Mouse (Mus musculus) limb, embryonic 11.5 days (tissue): ENCODE measurements around the gene Adamts20. TPM values are rescaled to one million over a fixed set of nuclear protein-coding genes. Genes with fewer than 3 reads are reported as not detected.

Experiments
- ATAC-seq: fragments of 200-750 bp; cut with Nextera tagmentation; 2 replicates; pipeline ENCODE4 v1.8.0; 2017; ENCODE audit warnings: low read depth; ENCODE audit not compliant: insufficient number of reproducible peaks, low FRiP score, low TSS enrichment
- DNase-seq: peaks from one replicate; pipeline ENCODE4 v3.0.0-alpha.2; 2015; ENCODE audit warnings: low spot score
- H3K27ac ChIP-seq: fragments of 300-500 bp; sonication (generic); replicated peaks from 2 replicates; pipeline ENCODE4 v1.5.1; 2014; ENCODE audit warnings: low read depth, mild to moderate bottlenecking, low read length
- H3K27me3 ChIP-seq: fragments of 300-500 bp; sonication (generic); 2 replicates; pipeline ENCODE4 v1.6.1; 2014; ENCODE audit warnings: mild to moderate bottlenecking, low read length, mixed read lengths; ENCODE audit not compliant: control insufficient read depth, insufficient read depth
- H3K36me3 ChIP-seq: fragments of 300-500 bp; sonication (generic); 2 replicates; pipeline ENCODE4 v1.6.1; 2014; ENCODE audit warnings: mild to moderate bottlenecking, low read length, moderate library complexity, mixed read lengths; ENCODE audit not compliant: control insufficient read depth, insufficient read depth
- H3K4me1 ChIP-seq: fragments of 300-500 bp; sonication (generic); 2 replicates; pipeline ENCODE4 v1.6.1; 2014; ENCODE audit warnings: low read length, mixed read lengths; ENCODE audit not compliant: control insufficient read depth, insufficient read depth
- H3K4me2 ChIP-seq: fragments of 300-500 bp; sonication (generic); 2 replicates; pipeline ENCODE4 v1.6.1; 2014; ENCODE audit warnings: low read depth, mild to moderate bottlenecking, moderate library complexity; ENCODE audit not compliant: severe bottlenecking
- H3K4me3 ChIP-seq: fragments of 300-500 bp; sonication (generic); 2 replicates; pipeline ENCODE4 v1.5.1; 2014; ENCODE audit warnings: low read depth, low read length
- H3K9ac ChIP-seq: fragments of 300-500 bp; sonication (generic); 2 replicates; pipeline ENCODE4 v1.6.1; 2014; ENCODE audit warnings: mild to moderate bottlenecking, low read length
- H3K9me3 ChIP-seq: fragments of 300-500 bp; sonication (generic); 2 replicates; pipeline ENCODE4 v1.6.1; 2016; ENCODE audit warnings: low read length; ENCODE audit not compliant: control insufficient read depth
- WGBS: fragments of 180-500 bp; shearing (Covaris S2); extraction: QIAGEN DNeasy Blood & Tissue Kit; methylation state at CpG from one replicate; pipeline ENCODE4 v1.1.7; 2014; 5-methylcytosine and 5-hydroxymethylcytosine counted together
- polyA plus RNA-seq: library from polyadenylated mRNA; unstranded; fragments of >200 nt; fragmentation: Nextera tagmentation; extraction: Ambion mirVana; gene quantifications from 2 replicates; pipeline ENCODE4 v1.2.1, GENCODE M21; 2014

Gene Adamts20
- polyA plus RNA-seq, 1 experiment from 2014 or later, result 4.9 TPM

- Histone ChIP-seq H3K36me3 (no peaks in the 10 kb centered on the region), H3K27ac (no peak overlapping the region), H3K27me3 (no peaks in the 10 kb centered on the region), H3K4me2 (no peak overlapping the region), H3K9me3 (no peaks in the 10 kb centered on the region), H3K4me1 (no peaks in the 10 kb centered on the region), H3K9ac (no peak overlapping the region), H3K4me3 (no peak overlapping the region)
- DNase-seq (no peak), ATAC-seq (no peak)
- WGBS, result 89% methylated on average over 5 of the region's 5 CpGs
Measured at GRCm38 (mm10) chr15:94480248-94480647, 15.0 kb upstream of the Adamts20 start.

DNA sequence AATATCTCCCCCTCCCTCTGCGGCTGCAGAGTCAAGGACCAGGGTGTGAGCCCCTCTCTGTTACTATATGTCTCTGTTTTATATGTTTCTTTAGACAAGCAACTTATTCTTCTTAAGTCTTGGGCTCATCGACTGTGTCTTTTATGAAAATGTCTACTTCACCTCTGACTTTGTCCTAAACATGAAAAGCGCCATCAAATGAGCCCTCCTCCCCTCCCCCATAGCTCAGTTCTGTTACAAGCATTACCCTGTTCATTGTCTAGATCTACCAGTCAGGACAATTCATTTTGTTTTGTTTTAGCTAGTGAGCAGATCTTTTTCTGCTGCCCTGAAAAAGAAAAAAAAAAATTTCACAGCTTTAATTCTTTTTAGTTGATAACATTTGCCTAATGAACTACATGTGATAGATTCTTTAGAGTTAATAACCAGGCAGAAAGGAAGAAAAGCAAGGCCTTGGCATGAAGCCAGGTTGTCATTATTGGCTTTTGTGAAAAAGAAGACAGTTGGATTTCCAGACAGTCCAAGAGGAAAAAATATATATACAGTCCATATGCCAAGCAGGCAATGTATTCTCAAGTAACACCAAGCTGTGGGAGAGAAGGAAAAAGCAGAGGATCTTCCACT is 14.4 kb upstream of the Adamts20 start:
- Histone ChIP-seq H3K4me3 (no peak overlapping the region), H3K4me1 (no peaks in the 10 kb centered on the region), H3K27me3 (no peaks in the 10 kb centered on the region), H3K27ac (no peak overlapping the region), H3K36me3 (no peaks in the 10 kb centered on the region), H3K9ac (no peak overlapping the region), H3K9me3 (no peaks in the 10 kb centered on the region), H3K4me2 (no peak overlapping the region)
- 86% methylated on average over 3 of the region's 3 CpGs for WGBS
- DNase-seq (no peak), ATAC-seq (no peak)

DNA sequence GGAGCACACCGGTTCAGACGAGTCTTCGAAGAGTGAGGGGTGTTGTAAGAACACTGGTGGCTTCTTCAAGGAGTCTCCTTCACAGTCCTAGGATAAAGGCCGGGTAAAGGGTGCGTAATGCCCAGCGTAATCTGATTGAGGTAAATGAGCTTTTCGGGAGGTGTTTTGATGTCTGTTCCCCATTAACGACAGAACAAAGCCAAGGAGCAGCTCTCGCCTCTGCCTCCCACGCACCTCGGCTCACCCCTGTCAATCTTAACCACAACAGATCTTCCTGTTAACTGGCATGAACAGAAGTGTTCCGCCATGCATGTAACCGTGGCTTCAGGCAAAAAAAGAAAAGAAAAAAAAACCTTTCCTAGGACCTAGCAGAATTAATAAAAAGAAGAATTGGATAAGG is 13.5 kb upstream of the Adamts20 start:
- no peak overlapping the region for H3K27ac ChIP-seq
- WGBS, result 28% methylated on average over 13 of the region's 13 CpGs
- peak overlapping the region; percentile 3; the same call in 1 of the 2 replicates for H3K4me2 ChIP-seq
- no peaks in the 10 kb centered on the region for H3K9me3 ChIP-seq
- no peak for ATAC-seq
- H3K4me3 ChIP-seq, result no peak overlapping the region
- no peak for DNase-seq
- no peak overlapping the region for H3K9ac ChIP-seq
- H3K4me1 ChIP-seq, result no peaks in the 10 kb centered on the region
- H3K36me3 ChIP-seq, result no peaks in the 10 kb centered on the region
- H3K27me3 ChIP-seq, result no peaks in the 10 kb centered on the region

DNA sequence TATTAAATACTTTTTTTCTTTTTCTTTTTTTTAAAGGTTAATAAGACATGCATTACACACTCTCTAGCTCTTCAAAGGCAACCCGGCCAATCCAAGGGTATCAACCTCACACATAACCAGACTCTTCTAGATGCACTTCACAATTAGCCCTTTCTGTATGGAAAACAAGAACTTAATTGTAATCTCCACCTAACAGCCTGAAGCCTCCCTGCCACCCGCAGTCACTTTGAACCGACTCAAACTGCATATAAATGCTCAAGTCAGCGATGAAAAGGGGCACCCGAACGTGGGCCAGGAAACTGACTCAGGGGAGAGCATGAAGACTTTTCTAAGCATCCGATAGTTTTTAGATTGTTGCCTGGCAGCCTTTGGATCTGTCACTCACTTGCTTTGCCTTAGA is 12.1 kb upstream of the Adamts20 start:
- H3K36me3 ChIP-seq, result no peaks in the 10 kb centered on the region
- H3K27ac ChIP-seq, result no peak overlapping the region
- no peak overlapping the region for H3K9ac ChIP-seq
- H3K4me1 ChIP-seq, result no peaks in the 10 kb centered on the region
- H3K9me3 ChIP-seq, result no peaks in the 10 kb centered on the region
- ATAC-seq, result no peak
- DNase-seq, result no peak
- H3K27me3 ChIP-seq, result no peaks in the 10 kb centered on the region
- no peak overlapping the region for H3K4me3 ChIP-seq
- WGBS, result 68% methylated on average over 7 of the region's 7 CpGs
- H3K4me2 ChIP-seq, result no peak overlapping the region

GRCm38 (mm10) chr15:94475975-94476374 is 10.8 kb upstream of the Adamts20 start:
- no peaks in the 10 kb centered on the region for H3K9me3 ChIP-seq
- no peaks in the 10 kb centered on the region for H3K4me1 ChIP-seq
- no peaks in the 10 kb centered on the region for H3K36me3 ChIP-seq
- H3K4me2 ChIP-seq, result no peak overlapping the region
- no peak overlapping the region for H3K9ac ChIP-seq
- H3K4me3 ChIP-seq, result no peak overlapping the region
- no peaks in the 10 kb centered on the region for H3K27me3 ChIP-seq
- 85% methylated on average over 5 of the region's 5 CpGs for WGBS
- DNase-seq (no peak), ATAC-seq (no peak)
- H3K27ac ChIP-seq, result no peak overlapping the region

DNA sequence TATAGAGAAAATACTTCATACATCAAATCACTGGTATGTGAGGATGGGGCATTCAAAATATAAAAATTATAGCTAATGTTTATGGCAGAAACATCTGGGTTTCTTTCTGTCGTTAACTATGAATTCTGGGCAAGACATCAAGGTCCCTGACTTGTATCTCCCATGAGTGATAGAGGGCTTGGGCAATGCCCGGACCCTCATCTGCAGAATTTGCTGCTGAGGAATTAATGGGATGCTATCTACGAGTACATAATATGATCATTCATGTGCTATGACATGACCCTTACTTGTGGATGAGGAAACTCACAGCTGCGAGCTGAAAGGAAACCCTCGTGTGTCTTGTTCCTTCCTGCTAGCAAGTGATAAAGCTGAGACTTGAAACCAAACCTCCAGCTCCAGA is 5.1 kb upstream of the Adamts20 start:
- DNase-seq (no peak), ATAC-seq (no peak)
- Histone ChIP-seq H3K4me2 (no peak overlapping the region), H3K4me3 (no peak overlapping the region), H3K9ac (no peak overlapping the region), H3K9me3 (no peaks in the 10 kb centered on the region), H3K27ac (no peak overlapping the region), H3K36me3 (no peaks in the 10 kb centered on the region), H3K27me3 (no peaks in the 10 kb centered on the region), H3K4me1 (no peaks in the 10 kb centered on the region)
- 86% methylated on average over 5 of the region's 5 CpGs for WGBS

DNA sequence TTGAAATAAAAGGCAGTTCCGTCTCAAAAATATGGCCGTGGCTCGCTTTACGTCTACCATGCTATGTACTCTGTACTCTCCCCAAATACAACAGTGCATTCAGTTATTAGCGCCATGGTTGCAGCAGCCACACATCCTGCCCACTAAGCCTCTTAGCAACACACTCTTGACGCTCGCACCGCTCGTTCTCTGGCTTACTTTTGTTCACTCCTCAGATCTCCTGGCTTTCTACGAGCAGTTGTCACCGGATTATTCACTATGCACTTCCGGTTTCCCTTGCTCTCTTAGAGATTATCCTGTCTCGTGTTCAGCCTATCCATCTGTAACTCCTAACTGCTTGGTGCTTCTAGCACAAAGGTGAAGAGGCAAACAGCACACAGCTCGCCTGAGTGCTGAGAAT is 337 bp downstream of the Adamts20 start:
- Histone ChIP-seq H3K9ac (no peak overlapping the region), H3K4me2 (no peak overlapping the region), H3K4me1 (no peaks in the 10 kb centered on the region), H3K9me3 (no peaks in the 10 kb centered on the region), H3K36me3 (no peaks in the 10 kb centered on the region), H3K27me3 (no peaks in the 10 kb centered on the region), H3K27ac (no peak overlapping the region), H3K4me3 (no peak overlapping the region)
- 88% methylated on average over 14 of the region's 14 CpGs for WGBS
- no peak for DNase-seq
- no peak for ATAC-seq

DNA sequence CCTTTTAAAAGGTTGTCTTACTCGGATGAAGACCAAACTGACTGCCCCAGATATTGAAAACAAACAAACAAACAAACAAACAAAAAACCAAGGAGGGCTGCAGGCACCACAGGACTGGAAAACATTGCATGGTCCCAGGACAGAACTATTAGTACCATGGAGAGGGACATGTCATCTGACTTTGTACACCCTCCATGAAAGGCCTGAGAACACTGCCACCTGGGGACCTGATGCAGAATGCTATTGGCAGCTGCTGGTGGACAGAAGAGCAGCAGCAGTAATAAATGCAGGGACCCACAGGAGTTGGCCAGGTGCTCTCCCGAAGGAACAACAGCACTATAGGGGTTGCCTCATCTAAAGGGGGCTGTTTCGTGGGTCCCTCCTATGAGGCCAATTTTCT is 2.0 kb downstream of the Adamts20 start:
- no peak overlapping the region for H3K27ac ChIP-seq
- no peak overlapping the region for H3K9ac ChIP-seq
- WGBS, result 73% methylated on average over 3 of the region's 3 CpGs
- no peak overlapping the region for H3K4me3 ChIP-seq
- no peaks in the 10 kb centered on the region for H3K9me3 ChIP-seq
- H3K4me2 ChIP-seq, result no peak overlapping the region
- H3K4me1 ChIP-seq, result no peaks in the 10 kb centered on the region
- no peaks in the 10 kb centered on the region for H3K36me3 ChIP-seq
- DNase-seq (peak; percentile 54), ATAC-seq (no peak)
- no peaks in the 10 kb centered on the region for H3K27me3 ChIP-seq

- H3K9me3 ChIP-seq, result no peaks in the 10 kb centered on the region
Measured at GRCm38 (mm10) chr15:94462206-94462605, 3.0 kb downstream of the Adamts20 start.

More at GRCm38 (mm10) chr15:94462206-94462605, 3.0 kb downstream of the Adamts20 start:
- WGBS, result 43% methylated on average over 3 of the region's 3 CpGs
- Histone ChIP-seq H3K27me3 (no peaks in the 10 kb centered on the region), H3K4me2 (no peak overlapping the region), H3K9ac (no peak overlapping the region), H3K4me3 (no peak overlapping the region), H3K27ac (no peak overlapping the region), H3K4me1 (peaks cover 2% of the 10 kb centered on the region; the same call in 1 of the 2 replicates), H3K36me3 (no peaks in the 10 kb centered on the region)
- ATAC-seq (no peak), DNase-seq (no peak)
